Mouse (Mus musculus) hindbrain, embryonic 16.5 days (tissue): ENCODE measurements around the gene Rab25. TPM values are rescaled to one million over a fixed set of nuclear protein-coding genes. Genes with fewer than 3 reads are reported as not detected.

Source experiments
- ATAC-seq: fragments of 200-750 bp; cut with Nextera tagmentation; 2 replicates; pipeline ENCODE4 v1.8.0; 2017; ENCODE audit warnings: moderate TSS enrichment, moderate library complexity
- H3K27ac ChIP-seq: fragments of 300-500 bp; sonication (generic); 2 replicates; pipeline ENCODE4 v1.5.1; 2014; ENCODE audit warnings: low read depth, mild to moderate bottlenecking, control low read depth, low read length, moderate library complexity
- H3K27me3 ChIP-seq: fragments of 300-500 bp; sonication (generic); replicated peaks from 2 replicates; pipeline ENCODE4 v1.6.1; 2014; ENCODE audit warnings: low read length; ENCODE audit not compliant: control insufficient read depth, insufficient read depth
- H3K36me3 ChIP-seq: fragments of 300-500 bp; sonication (generic); 2 replicates; pipeline ENCODE4 v1.6.1; 2014; ENCODE audit warnings: mild to moderate bottlenecking, low read length, moderate library complexity, mixed read lengths; ENCODE audit not compliant: control insufficient read depth, insufficient read depth
- H3K4me1 ChIP-seq: fragments of 300-500 bp; sonication (generic); 2 replicates; pipeline ENCODE4 v1.6.1; 2014; ENCODE audit warnings: low read depth, low read length; ENCODE audit not compliant: control insufficient read depth, insufficient read depth
- H3K4me2 ChIP-seq: fragments of 300-500 bp; sonication (generic); 2 replicates; pipeline ENCODE4 v1.6.1; 2014; ENCODE audit warnings: mild to moderate bottlenecking, low read length, control low read depth, moderate library complexity
- H3K4me3 ChIP-seq: fragments of 300-500 bp; sonication (generic); 2 replicates; pipeline ENCODE4 v1.5.1; 2014; ENCODE audit warnings: mild to moderate bottlenecking, low read length, control low read depth, moderate library complexity
- H3K9ac ChIP-seq: fragments of 300-500 bp; sonication (generic); 2 replicates; pipeline ENCODE4 v1.6.1; 2014; ENCODE audit warnings: low read depth, mild to moderate bottlenecking, control low read depth, low read length, moderate library complexity
- H3K9me3 ChIP-seq: fragments of 300-500 bp; sonication (generic); 2 replicates; pipeline ENCODE4 v1.6.1; 2014; ENCODE audit warnings: mild to moderate bottlenecking, low read length, moderate library complexity; ENCODE audit not compliant: control insufficient read depth
- WGBS: fragments of 180-500 bp; shearing (Covaris S2); extraction: QIAGEN DNeasy Blood & Tissue Kit; methylation state at CpG from one replicate; pipeline ENCODE4 v1.1.7; 2014; 5-methylcytosine and 5-hydroxymethylcytosine counted together
- polyA plus RNA-seq: library from polyadenylated mRNA; unstranded; fragments of >200 nt; fragmentation: Nextera tagmentation; extraction: Ambion mirVana; gene quantifications from 2 replicates; pipeline ENCODE4 v1.2.1, GENCODE M21; 2015

The Rab25 gene
- polyA plus RNA-seq, 1 experiment from 2014 or later, result not detected

GRCm38 (mm10) chr3:88539397-88539796 is 8.7 kb downstream of the Rab25 start:
- H3K9me3 ChIP-seq, result no peaks in the 10 kb centered on the region
- H3K27ac ChIP-seq, result 0 out of 2 replicates have a peak overlapping the region, but pooled peaks have one; percentile 55
- peaks cover 52% of the 10 kb centered on the region for H3K4me1 ChIP-seq
- H3K4me2 ChIP-seq, result no peak overlapping the region
- no peak for ATAC-seq
- 5% methylated on average over 3 of the region's 3 CpGs for WGBS
- no peak overlapping the region for H3K4me3 ChIP-seq
- no peaks in the 10 kb centered on the region for H3K27me3 ChIP-seq
- no peak overlapping the region for H3K9ac ChIP-seq
- peaks cover 20% of the 10 kb centered on the region for H3K36me3 ChIP-seq

GRCm38 (mm10) chr3:88538271-88539145 is 9.6 kb downstream of the Rab25 start:
- WGBS, result 24% methylated on average over 9 of the region's 9 CpGs
- H3K27me3 ChIP-seq, result no peaks in the 10 kb centered on the region
- H3K4me1 ChIP-seq, result peaks cover 61% of the 10 kb centered on the region
- H3K27ac ChIP-seq, result 0 out of 2 replicates have a peak overlapping the region, but pooled peaks have one; percentile 24
- H3K36me3 ChIP-seq, result peaks cover 20% of the 10 kb centered on the region
- H3K9me3 ChIP-seq, result no peaks in the 10 kb centered on the region
- ATAC-seq, result no peak
- peak overlapping the region; percentile 23; the same call in 1 of the 2 replicates for H3K9ac ChIP-seq
- no peak overlapping the region for H3K4me2 ChIP-seq
- no peak overlapping the region for H3K4me3 ChIP-seq

- Histone ChIP-seq H3K4me1 (peaks cover 61% of the 10 kb centered on the region), H3K9me3 (no peaks in the 10 kb centered on the region), H3K4me3 (peak overlapping the region; percentile 75; the same call in 1 of the 2 replicates), H3K27me3 (no peaks in the 10 kb centered on the region), H3K4me2 (peak overlapping the region; percentile 64), H3K36me3 (peaks cover 20% of the 10 kb centered on the region), H3K27ac (no peak overlapping the region), H3K9ac (peak overlapping the region; percentile 46)
- ATAC-seq, result no peak
- WGBS, result 47% methylated on average over 6 of the region's 6 CpGs
Observed at GRCm38 (mm10) chr3:88537146-88537545, 11.0 kb downstream of the Rab25 start.

- no peak for ATAC-seq
- Histone ChIP-seq H3K9me3 (no peaks in the 10 kb centered on the region), H3K4me2 (peak overlapping the region; percentile 64), H3K4me1 (peaks cover 61% of the 10 kb centered on the region), H3K36me3 (peaks cover 20% of the 10 kb centered on the region), H3K27ac (peak overlapping the region; percentile 46), H3K27me3 (no peaks in the 10 kb centered on the region), H3K4me3 (peak overlapping the region; percentile 75), H3K9ac (peak overlapping the region; percentile 46)
- WGBS, result 6% methylated on average over 52 of the region's 64 CpGs
Observed at GRCm38 (mm10) chr3:88536103-88536930, 11.8 kb downstream of the Rab25 start.

- peak overlapping the region; percentile 64 for H3K4me2 ChIP-seq
- no peaks in the 10 kb centered on the region for H3K9me3 ChIP-seq
- peaks cover 57% of the 10 kb centered on the region for H3K4me1 ChIP-seq
- H3K9ac ChIP-seq, result peak overlapping the region; percentile 64
- no peak for ATAC-seq
- 28% methylated on average over 4 of the region's 4 CpGs for WGBS
- H3K27ac ChIP-seq, result no peak overlapping the region
- peak overlapping the region; percentile 75 for H3K4me3 ChIP-seq
- H3K36me3 ChIP-seq, result peaks cover 20% of the 10 kb centered on the region
- no peaks in the 10 kb centered on the region for H3K27me3 ChIP-seq
Observed at GRCm38 (mm10) chr3:88535527-88535926, 12.6 kb downstream of the Rab25 start.

GRCm38 (mm10) chr3:88535005-88535404 is 13.1 kb downstream of the Rab25 start:
- H3K36me3 ChIP-seq, result peaks cover 20% of the 10 kb centered on the region
- H3K4me2 ChIP-seq, result peak overlapping the region; percentile 64
- no peaks in the 10 kb centered on the region for H3K9me3 ChIP-seq
- H3K4me3 ChIP-seq, result peak overlapping the region; percentile 75
- no peak for ATAC-seq
- H3K27ac ChIP-seq, result peak overlapping the region; percentile 36; the same call in 1 of the 2 replicates
- H3K4me1 ChIP-seq, result peaks cover 59% of the 10 kb centered on the region
- H3K9ac ChIP-seq, result peak overlapping the region; percentile 64
- 7% methylated on average over 3 of the region's 3 CpGs for WGBS
- no peaks in the 10 kb centered on the region for H3K27me3 ChIP-seq

GRCm38 (mm10) chr3:88533706-88534105 is 14.4 kb downstream of the Rab25 start:
- WGBS, result 4% methylated on average over 4 of the region's 5 CpGs
- peaks cover 62% of the 10 kb centered on the region for H3K4me1 ChIP-seq
- no peak for ATAC-seq
- no peaks in the 10 kb centered on the region for H3K9me3 ChIP-seq
- H3K9ac ChIP-seq, result peak overlapping the region; percentile 98
- H3K27me3 ChIP-seq, result no peaks in the 10 kb centered on the region
- peak overlapping the region; percentile 75 for H3K4me3 ChIP-seq
- H3K36me3 ChIP-seq, result peaks cover 20% of the 10 kb centered on the region
- peak overlapping the region; percentile 96 for H3K27ac ChIP-seq
- H3K4me2 ChIP-seq, result peak overlapping the region; percentile 64

- H3K4me3 ChIP-seq, result peak overlapping the region; percentile 75
- peak overlapping the region; percentile 64 for H3K4me2 ChIP-seq
- peak; percentile 18 for ATAC-seq
- H3K9ac ChIP-seq, result peak overlapping the region; percentile 98
- H3K27ac ChIP-seq, result peak overlapping the region; percentile 96
- H3K9me3 ChIP-seq, result no peaks in the 10 kb centered on the region
- peaks cover 14% of the 10 kb centered on the region for H3K36me3 ChIP-seq
- no peaks in the 10 kb centered on the region for H3K27me3 ChIP-seq
- whole genome bisulfite sequencing, result under 1% methylated on average over 34 of the region's 40 CpGs
- H3K4me1 ChIP-seq, result peaks cover 60% of the 10 kb centered on the region
Observed at GRCm38 (mm10) chr3:88532689-88533511, 15.2 kb downstream of the Rab25 start.
